Mouse (Mus musculus) C2C12 (cell line): ENCODE measurements at regions not wholly inside any gene's neighbourhood (a gene's known extent, or its start where the extent isn't known, plus 50 kb on each side); places are given as distances from the start of the nearest gene placed in this dataset.

Source experiments
- H3K27me3 ChIP-seq: one replicate; pipeline ENCODE4 v1.6.1; 2011; ENCODE audit not compliant: control insufficient read depth, insufficient read depth, insufficient read length
- H3K36me3 ChIP-seq: one replicate; pipeline ENCODE4 v1.6.1; 2011; ENCODE audit not compliant: control insufficient read depth, insufficient read depth
- H3K4me3 ChIP-seq: one replicate; pipeline ENCODE4 v1.5.1; 2011; ENCODE audit warnings: mild to moderate bottlenecking, control low read depth; ENCODE audit not compliant: poor library complexity, insufficient read depth, severe bottlenecking
- H3K79me2 ChIP-seq: one replicate; pipeline ENCODE4 v1.6.1; 2011; ENCODE audit not compliant: control insufficient read depth, insufficient read depth
- H3K79me3 ChIP-seq: one replicate; pipeline ENCODE4 v1.6.1; 2011; ENCODE audit warnings: low read depth, control low read depth
- H3ac ChIP-seq: one replicate; pipeline ENCODE3; 2011; ENCODE audit warnings: low read depth; ENCODE audit not compliant: control insufficient read depth, insufficient read length
- CEBPB ChIP-seq: IDR thresholded peaks from one replicate; pipeline ENCODE4 v1.6.1; 2011; ENCODE audit warnings: low read depth, mild to moderate bottlenecking, control low read depth, moderate library complexity
- CTCF ChIP-seq: IDR thresholded peaks from one replicate; pipeline ENCODE4 v1.5.1; 2011; ENCODE audit not compliant: control insufficient read depth, insufficient read depth, insufficient read length
- FOSL1 ChIP-seq: IDR thresholded peaks from one replicate; pipeline ENCODE4 v1.8.0; 2011; ENCODE audit warnings: mild to moderate bottlenecking, low read length; ENCODE audit not compliant: poor library complexity, insufficient read depth, severe bottlenecking
- MAX ChIP-seq: IDR thresholded peaks from one replicate; pipeline ENCODE4 v1.6.1; 2011; ENCODE audit warnings: mild to moderate bottlenecking, control low read depth
- MYOD1 ChIP-seq: IDR thresholded peaks from one replicate; pipeline ENCODE4 v1.6.1; 2011; ENCODE audit warnings: low read depth; ENCODE audit not compliant: control insufficient read depth, insufficient read length
- MYOG ChIP-seq: IDR thresholded peaks from one replicate; pipeline ENCODE4 v1.6.1; 2011; ENCODE audit not compliant: control insufficient read depth, insufficient read length; ENCODE audit errors: extremely low read depth
- USF1 ChIP-seq: IDR thresholded peaks from one replicate; pipeline ENCODE4 v1.6.1; 2011; ENCODE audit warnings: low read depth, mild to moderate bottlenecking, control low read depth, moderate library complexity

DNA sequence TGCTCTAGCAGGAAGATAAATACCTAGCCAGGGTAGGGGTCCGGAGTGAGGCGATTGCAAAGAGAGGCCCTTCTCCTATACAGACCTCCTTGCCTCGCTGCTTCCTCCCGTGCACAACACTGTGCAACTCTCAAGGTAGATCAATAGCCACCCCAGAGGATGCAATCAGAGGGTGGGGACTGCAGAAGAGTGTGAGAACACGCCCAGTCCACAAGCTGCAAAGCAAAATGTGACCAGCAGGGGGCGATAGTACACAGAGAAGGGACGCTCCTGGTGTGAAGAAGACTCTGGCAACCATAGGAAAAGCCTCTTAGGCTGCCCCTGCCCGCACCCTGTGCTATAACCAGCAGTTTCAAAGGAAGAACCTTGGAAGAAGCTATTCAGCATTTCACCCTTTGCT, 2588.4 kb upstream of the 5930422O12Rik start:
- no peak for TF ChIP-seq MYOD1
- TF ChIP-seq USF1 = no peak
- TF ChIP-seq MAX = no peak
- no peak for TF ChIP-seq CEBPB
- TF ChIP-seq CTCF = no peak
- TF ChIP-seq FOSL1 = no peak
- TF ChIP-seq MYOG = no peak
- H3K36me3 ChIP-seq = no peaks in the 10 kb centered on the region
- no peaks in the 10 kb centered on the region for H3K27me3 ChIP-seq
- H3K79me3 ChIP-seq = no peaks in the 10 kb centered on the region
- no peaks in the 10 kb centered on the region for H3K79me2 ChIP-seq
- no peak overlapping the region for H3K4me3 ChIP-seq
- no peak overlapping the region for H3ac ChIP-seq

GRCm38 (mm10) chr8:30863017-30863416, 2565.5 kb upstream of the 5930422O12Rik start:
- no peak for TF ChIP-seq FOSL1
- TF ChIP-seq USF1 = no peak
- TF ChIP-seq CEBPB = no peak
- no peak for TF ChIP-seq MAX
- TF ChIP-seq MYOD1 = no peak
- TF ChIP-seq CTCF = no peak
- no peak for TF ChIP-seq MYOG
- H3K79me2 ChIP-seq = no peaks in the 10 kb centered on the region
- no peaks in the 10 kb centered on the region for H3K27me3 ChIP-seq

DNA sequence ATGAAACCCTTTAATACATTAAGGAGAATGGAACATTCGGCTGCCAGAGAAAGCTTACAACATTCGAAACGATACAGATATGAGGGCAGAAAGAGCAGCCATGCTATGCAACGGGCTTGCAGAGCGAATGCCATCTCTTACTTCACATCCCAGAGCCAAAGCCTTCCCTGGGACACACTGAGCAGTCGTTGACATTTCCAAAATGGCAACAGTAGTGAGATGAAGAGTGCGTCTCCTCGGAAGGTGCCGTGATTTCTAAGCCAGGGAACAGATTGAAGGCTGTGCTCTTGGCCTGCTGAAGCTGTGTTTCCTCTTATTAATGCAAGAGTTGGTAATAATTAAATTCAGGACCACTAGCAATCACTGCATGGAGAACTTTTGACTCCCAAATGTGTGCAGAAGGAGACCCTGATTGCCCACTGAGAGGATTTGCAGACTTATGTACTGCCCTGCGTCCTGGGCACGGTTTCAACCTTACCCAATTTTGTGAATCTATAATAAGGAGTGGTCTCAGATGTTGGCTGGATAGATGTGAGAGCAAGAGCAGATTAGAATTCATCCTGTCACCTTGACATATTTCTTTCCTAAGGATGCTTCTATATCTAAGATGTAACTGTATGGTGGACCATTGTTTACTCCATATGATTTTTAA, 2522.3 kb upstream of the 5930422O12Rik start:
- Histone ChIP-seq H3K27me3 (no peaks in the 10 kb centered on the region), H3K36me3 (no peaks in the 10 kb centered on the region), H3K79me3 (no peaks in the 10 kb centered on the region), H3ac (no peak overlapping the region), H3K79me2 (no peaks in the 10 kb centered on the region), H3K4me3 (no peak overlapping the region)
- TF ChIP-seq MYOD1 (no peak), MAX (no peak), USF1 (no peak), FOSL1 (no peak), CEBPB (no peak)

More at GRCm38 (mm10) chr8:30863017-30863416, 2565.5 kb upstream of the 5930422O12Rik start:
- Histone ChIP-seq H3ac (no peak overlapping the region), H3K79me3 (no peaks in the 10 kb centered on the region), H3K36me3 (no peaks in the 10 kb centered on the region), H3K4me3 (no peak overlapping the region)

- Histone ChIP-seq H3K27me3 (no peaks in the 10 kb centered on the region), H3K79me3 (no peaks in the 10 kb centered on the region), H3ac (no peak overlapping the region), H3K36me3 (no peaks in the 10 kb centered on the region), H3K79me2 (no peaks in the 10 kb centered on the region), H3K4me3 (no peak overlapping the region)
- TF ChIP-seq MAX (no peak), FOSL1 (no peak), CTCF (no peak), CEBPB (no peak), MYOD1 (no peak), MYOG (no peak), USF1 (no peak)
These were observed 2514.8 kb upstream of the 5930422O12Rik start for GRCm38 (mm10) chr8:30913664-30914063.

GRCm38 (mm10) chr8:30915127-30915526, 2513.4 kb upstream of the 5930422O12Rik start:
- Histone ChIP-seq H3K4me3 (no peak overlapping the region), H3K27me3 (no peaks in the 10 kb centered on the region), H3K36me3 (no peaks in the 10 kb centered on the region), H3K79me3 (no peaks in the 10 kb centered on the region), H3K79me2 (no peaks in the 10 kb centered on the region), H3ac (no peak overlapping the region)
- no peak for TF ChIP-seq CEBPB
- no peak for TF ChIP-seq CTCF
- TF ChIP-seq MYOD1 = no peak
- TF ChIP-seq MAX = no peak
- TF ChIP-seq USF1 = no peak
- TF ChIP-seq MYOG = no peak
- no peak for TF ChIP-seq FOSL1

DNA sequence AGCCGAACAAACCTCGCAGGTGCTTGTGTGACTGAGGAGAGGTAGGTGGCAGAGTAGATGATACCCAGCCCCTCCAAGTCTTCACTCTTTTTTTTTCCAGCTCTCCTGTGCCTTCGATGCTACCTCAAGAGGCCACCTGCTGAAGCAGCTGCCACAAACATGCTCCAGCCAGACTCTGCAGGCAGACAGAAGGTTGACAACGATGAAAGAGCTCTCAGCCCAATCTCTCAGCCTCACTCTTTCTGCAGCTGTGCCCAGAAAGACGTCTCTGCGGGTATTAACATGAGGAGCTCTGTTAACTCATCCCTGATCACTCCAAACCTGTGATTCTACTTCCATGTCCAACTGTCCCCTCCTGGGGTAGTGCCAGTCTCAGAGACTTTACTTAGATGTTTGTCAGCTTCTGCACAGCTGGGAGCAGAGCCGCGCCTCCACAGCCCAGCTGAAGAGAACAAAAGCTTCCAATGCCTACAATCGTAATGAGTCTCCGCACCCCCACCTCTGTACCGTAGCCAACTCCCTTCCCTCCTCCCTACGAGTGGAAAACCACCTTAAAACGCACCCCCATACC, 2512.8 kb upstream of the 5930422O12Rik start:
- Histone ChIP-seq H3K27me3 (no peaks in the 10 kb centered on the region), H3K79me3 (no peaks in the 10 kb centered on the region), H3ac (no peak overlapping the region), H3K36me3 (no peaks in the 10 kb centered on the region), H3K79me2 (no peaks in the 10 kb centered on the region), H3K4me3 (no peak overlapping the region)
- TF ChIP-seq MYOD1 = no peak
- no peak for TF ChIP-seq CEBPB
- TF ChIP-seq CTCF = no peak
